Mouse (Mus musculus) olfactory bulb, adult 2 months (tissue): Measurements from ENCODE around the gene Tox2.
A peak's percentile ranks its signal among the peaks of the same experiment; 100 is the strongest.

ENCODE experiments used
- CTCF ChIP-seq: fragments of 200-500 bp; IDR thresholded peaks from 2 replicates; pipeline ENCODE4 v1.5.1; 2012; ENCODE audit warnings: low read depth, mild to moderate bottlenecking, low read length, moderate library complexity; ENCODE audit not compliant: insufficient read depth
- POLR2A ChIP-seq: fragments of 200-500 bp; IDR thresholded peaks from 2 replicates; pipeline ENCODE4 v1.6.1; 2012; ENCODE audit warnings: mild to moderate bottlenecking, low read depth, low read length, moderate library complexity; ENCODE audit not compliant: insufficient read depth

GRCm38 (mm10) chr2:163203635-163204547, 966 bp downstream of the Tox2 start:
- TF ChIP-seq CTCF (no peak), POLR2A (0 out of 2 replicates have a peak, but pooled peaks have one; percentile 23)
